Mouse (Mus musculus): Measurements from ENCODE around the gene Rlbp1. TPM values are rescaled to one million over a fixed set of nuclear protein-coding genes. Genes with fewer than 3 reads are reported as not detected.
A peak's percentile ranks its signal among the peaks of the same experiment; 100 is the strongest.

Gene Rlbp1
- polyA plus RNA-seq, 1 experiment from 2014 or later = 0.28 TPM

- ATAC-seq (replicated peaks; ENCODE audit: low FRiP score, low TSS enrichment, low read depth) = no peak
- Histone ChIP-seq H3K4me1 (replicated peaks; ENCODE audit: control insufficient read depth, insufficient read depth, low read length) (peaks cover 5% of the 10 kb centered on the region; the same call in 1 of the 2 replicates), H3K9ac (ENCODE audit: low read length) (no peak overlapping the region), H3K27me3 (replicated peaks; ENCODE audit: control insufficient read depth, insufficient read depth, low read length) (no peaks in the 10 kb centered on the region), H3K36me3 (ENCODE audit: control insufficient read depth, insufficient read depth, low read length) (no peaks in the 10 kb centered on the region), H3K27ac (ENCODE audit: low read depth) (no peak overlapping the region), H3K4me3 (ENCODE audit: low read depth, low read length) (no peak overlapping the region), H3K9me3 (ENCODE audit: control insufficient read depth, low read length) (no peaks in the 10 kb centered on the region), H3K4me2 (ENCODE audit: low read length) (no peak overlapping the region)
- DNase-seq (ENCODE audit: low spot score) = no peak
- WGBS = 62% methylated on average over 5 of the region's 5 CpGs
Observed at GRCm38 (mm10) chr7:79390141-79390708, 3.4 kb upstream of the Rlbp1 start.

- no peak overlapping the region for H3K4me2 ChIP-seq (ENCODE audit: low read length)
- WGBS = 74% methylated on average over 7 of the region's 7 CpGs
- no peaks in the 10 kb centered on the region for H3K36me3 ChIP-seq (ENCODE audit: control insufficient read depth, insufficient read depth, low read length)
- no peak for ATAC-seq (replicated peaks; ENCODE audit: low FRiP score, low TSS enrichment, low read depth)
- no peak overlapping the region for H3K27ac ChIP-seq (ENCODE audit: low read depth)
- H3K4me1 ChIP-seq (replicated peaks; ENCODE audit: control insufficient read depth, insufficient read depth, low read length) = peaks cover 5% of the 10 kb centered on the region; the same call in 1 of the 2 replicates
- H3K9ac ChIP-seq (ENCODE audit: low read length) = no peak overlapping the region
- no peaks in the 10 kb centered on the region for H3K27me3 ChIP-seq (replicated peaks; ENCODE audit: control insufficient read depth, insufficient read depth, low read length)
- no peak overlapping the region for H3K4me3 ChIP-seq (ENCODE audit: low read depth, low read length)
- DNase-seq (ENCODE audit: low spot score) = no peak
- no peaks in the 10 kb centered on the region for H3K9me3 ChIP-seq (ENCODE audit: control insufficient read depth, low read length)
Observed at GRCm38 (mm10) chr7:79388671-79389206, 1.9 kb upstream of the Rlbp1 start.

GRCm38 (mm10) chr7:79387991-79388390 is 1.1 kb upstream of the Rlbp1 start:
- Histone ChIP-seq H3K9ac (ENCODE audit: low read length) (no peak overlapping the region), H3K27ac (ENCODE audit: low read depth) (no peak overlapping the region), H3K4me1 (replicated peaks; ENCODE audit: control insufficient read depth, insufficient read depth, low read length) (peaks cover 3% of the 10 kb centered on the region; the same call in 1 of the 2 replicates), H3K36me3 (ENCODE audit: control insufficient read depth, insufficient read depth, low read length) (no peaks in the 10 kb centered on the region), H3K4me2 (ENCODE audit: low read length) (no peak overlapping the region), H3K27me3 (replicated peaks; ENCODE audit: control insufficient read depth, insufficient read depth, low read length) (no peaks in the 10 kb centered on the region), H3K9me3 (ENCODE audit: control insufficient read depth, low read length) (no peaks in the 10 kb centered on the region), H3K4me3 (ENCODE audit: low read depth, low read length) (no peak overlapping the region)
- WGBS = 39% methylated on average over 7 of the region's 7 CpGs
- DNase-seq (ENCODE audit: low spot score) = no peak
- ATAC-seq (replicated peaks; ENCODE audit: low FRiP score, low TSS enrichment, low read depth) = no peak

- Histone ChIP-seq H3K36me3 (ENCODE audit: control insufficient read depth, insufficient read depth, low read length) (no peaks in the 10 kb centered on the region), H3K27ac (ENCODE audit: low read depth) (no peak overlapping the region)
- WGBS = 83% methylated on average over 8 of the region's 8 CpGs
Observed at GRCm38 (mm10) chr7:79387140-79387539, 292 bp upstream of the Rlbp1 start.

GRCm38 (mm10) chr7:79376516-79377275 is 10.2 kb downstream of the Rlbp1 start:
- Histone ChIP-seq H3K9me3 (ENCODE audit: control insufficient read depth, low read length) (no peaks in the 10 kb centered on the region), H3K27ac (ENCODE audit: low read depth) (no peak overlapping the region), H3K9ac (ENCODE audit: low read length) (no peak overlapping the region), H3K4me3 (ENCODE audit: low read depth, low read length) (no peak overlapping the region), H3K36me3 (ENCODE audit: control insufficient read depth, insufficient read depth, low read length) (no peaks in the 10 kb centered on the region), H3K4me1 (replicated peaks; ENCODE audit: control insufficient read depth, insufficient read depth, low read length) (0 out of 2 replicates have a peak, but pooled peaks cover 3% of the 10 kb centered on the region), H3K4me2 (ENCODE audit: low read length) (no peak overlapping the region), H3K27me3 (replicated peaks; ENCODE audit: control insufficient read depth, insufficient read depth, low read length) (no peaks in the 10 kb centered on the region)
- DNase-seq (ENCODE audit: low spot score) (no peak), ATAC-seq (replicated peaks; ENCODE audit: low FRiP score, low TSS enrichment, low read depth) (no peak)
- 82% methylated on average over 10 of the region's 10 CpGs for WGBS

More at GRCm38 (mm10) chr7:79387140-79387539, 292 bp upstream of the Rlbp1 start:
- ATAC-seq (replicated peaks; ENCODE audit: low FRiP score, low TSS enrichment, low read depth) (no peak), DNase-seq (ENCODE audit: low spot score) (no peak)
- Histone ChIP-seq H3K4me2 (ENCODE audit: low read length) (no peak overlapping the region), H3K9ac (ENCODE audit: low read length) (no peak overlapping the region), H3K4me1 (replicated peaks; ENCODE audit: control insufficient read depth, insufficient read depth, low read length) (no peaks in the 10 kb centered on the region; the same call in 1 of the 2 replicates), H3K4me3 (ENCODE audit: low read depth, low read length) (no peak overlapping the region), H3K27me3 (replicated peaks; ENCODE audit: control insufficient read depth, insufficient read depth, low read length) (no peaks in the 10 kb centered on the region), H3K9me3 (ENCODE audit: control insufficient read depth, low read length) (no peaks in the 10 kb centered on the region)

- Histone ChIP-seq H3K27ac (ENCODE audit: low read depth) (no peak overlapping the region), H3K4me1 (replicated peaks; ENCODE audit: control insufficient read depth, insufficient read depth, low read length) (0 out of 2 replicates have a peak, but pooled peaks cover 3% of the 10 kb centered on the region), H3K4me3 (ENCODE audit: low read depth, low read length) (no peak overlapping the region), H3K4me2 (ENCODE audit: low read length) (no peak overlapping the region), H3K9ac (ENCODE audit: low read length) (no peak overlapping the region), H3K9me3 (ENCODE audit: control insufficient read depth, low read length) (no peaks in the 10 kb centered on the region), H3K27me3 (replicated peaks; ENCODE audit: control insufficient read depth, insufficient read depth, low read length) (no peaks in the 10 kb centered on the region), H3K36me3 (ENCODE audit: control insufficient read depth, insufficient read depth, low read length) (no peaks in the 10 kb centered on the region)
- DNase-seq (ENCODE audit: low spot score) (no peak), ATAC-seq (replicated peaks; ENCODE audit: low FRiP score, low TSS enrichment, low read depth) (no peak)
- WGBS = 74% methylated on average over 5 of the region's 5 CpGs
Observed at GRCm38 (mm10) chr7:79375594-79375993, 11.3 kb downstream of the Rlbp1 start.

- ATAC-seq (replicated peaks; ENCODE audit: low FRiP score, low TSS enrichment, low read depth) = no peak
- Histone ChIP-seq H3K27ac (ENCODE audit: low read depth) (no peak overlapping the region), H3K36me3 (ENCODE audit: control insufficient read depth, insufficient read depth, low read length) (no peaks in the 10 kb centered on the region), H3K4me3 (ENCODE audit: low read depth, low read length) (no peak overlapping the region), H3K4me1 (replicated peaks; ENCODE audit: control insufficient read depth, insufficient read depth, low read length) (0 out of 2 replicates have a peak, but pooled peaks cover 3% of the 10 kb centered on the region), H3K4me2 (ENCODE audit: low read length) (no peak overlapping the region), H3K9me3 (ENCODE audit: control insufficient read depth, low read length) (no peaks in the 10 kb centered on the region), H3K9ac (ENCODE audit: low read length) (no peak overlapping the region), H3K27me3 (replicated peaks; ENCODE audit: control insufficient read depth, insufficient read depth, low read length) (no peaks in the 10 kb centered on the region)
- no peak for DNase-seq (ENCODE audit: low spot score)
Observed at GRCm38 (mm10) chr7:79374017-79374416, 12.8 kb downstream of the Rlbp1 start.

GRCm38 (mm10) chr7:79371321-79371879 is 15.4 kb downstream of the Rlbp1 start:
- Histone ChIP-seq H3K27me3 (replicated peaks; ENCODE audit: control insufficient read depth, insufficient read depth, low read length) (no peaks in the 10 kb centered on the region), H3K9me3 (ENCODE audit: control insufficient read depth, low read length) (no peaks in the 10 kb centered on the region), H3K27ac (ENCODE audit: low read depth) (no peak overlapping the region), H3K4me1 (replicated peaks; ENCODE audit: control insufficient read depth, insufficient read depth, low read length) (0 out of 2 replicates have a peak, but pooled peaks cover 3% of the 10 kb centered on the region), H3K4me2 (ENCODE audit: low read length) (no peak overlapping the region), H3K4me3 (ENCODE audit: low read depth, low read length) (no peak overlapping the region), H3K9ac (ENCODE audit: low read length) (no peak overlapping the region), H3K36me3 (ENCODE audit: control insufficient read depth, insufficient read depth, low read length) (no peaks in the 10 kb centered on the region)
- WGBS = 35% methylated on average over 10 of the region's 10 CpGs
- DNase-seq (ENCODE audit: low spot score) = peak; percentile 82
- ATAC-seq (replicated peaks; ENCODE audit: low FRiP score, low TSS enrichment, low read depth) = peak; percentile 64; the same call in 1 of the 2 replicates

Data from intestine, embryonic 14.5 days (tissue).